Mouse (Mus musculus) forebrain, embryonic 10.5 days (tissue): ENCODE measurements around the gene Gpr35. TPM values are rescaled to one million over a fixed set of nuclear protein-coding genes. Genes with fewer than 3 reads are reported as not detected.

Experiments used
- DNase-seq: peaks from one replicate; pipeline ENCODE4 v3.0.0-alpha.2; 2017; ENCODE audit warnings: low spot score; ENCODE audit errors: extremely low spot score
- H3K27ac ChIP-seq: fragments of 300-500 bp; sonication (generic); 2 replicates; pipeline ENCODE4 v1.5.1; 2016; ENCODE audit warnings: mild to moderate bottlenecking
- H3K27me3 ChIP-seq: fragments of 300-500 bp; sonication (generic); 2 replicates; pipeline ENCODE4 v1.6.1; 2016; ENCODE audit warnings: mild to moderate bottlenecking; ENCODE audit not compliant: poor library complexity, severe bottlenecking
- H3K36me3 ChIP-seq: fragments of 300-500 bp; sonication (generic); replicated peaks from 2 replicates; pipeline ENCODE4 v1.6.1; 2016; ENCODE audit warnings: mild to moderate bottlenecking, moderate library complexity
- H3K4me1 ChIP-seq: fragments of 300-500 bp; sonication (generic); 2 replicates; pipeline ENCODE4 v1.6.1; 2016
- H3K4me3 ChIP-seq: fragments of 300-500 bp; sonication (generic); 2 replicates; pipeline ENCODE4 v1.5.1; 2016; ENCODE audit warnings: mild to moderate bottlenecking, moderate library complexity
- H3K9me3 ChIP-seq: fragments of 300-500 bp; sonication (generic); 2 replicates; pipeline ENCODE4 v1.6.1; 2016; ENCODE audit warnings: mild to moderate bottlenecking, moderate library complexity
- WGBS: fragments of 180-500 bp; shearing (Covaris S2); methylation state at CpG from one replicate; pipeline ENCODE4 v1.1.7; 2016; 5-methylcytosine and 5-hydroxymethylcytosine counted together
- polyA plus RNA-seq: library from polyadenylated mRNA; unstranded; fragments of >200 nt; fragmentation: Nextera tagmentation; extraction: Ambion mirVana; gene quantifications from 2 replicates; pipeline ENCODE4 v1.2.1, GENCODE M21; 2016

Gpr35 gene
- polyA plus RNA-seq, 1 experiment from 2014 or later, result 0.14 TPM

- H3K27me3 ChIP-seq, result no peaks in the 10 kb centered on the region
- H3K4me1 ChIP-seq, result no peaks in the 10 kb centered on the region
- H3K36me3 ChIP-seq, result no peaks in the 10 kb centered on the region
- H3K9me3 ChIP-seq, result no peaks in the 10 kb centered on the region
- no peak for DNase-seq
- WGBS, result 82% methylated on average over 4 of the region's 4 CpGs
- H3K27ac ChIP-seq, result no peak overlapping the region
- H3K4me3 ChIP-seq, result no peak overlapping the region
Measured at GRCm38 (mm10) chr1:93009196-93009595, 58.5 kb downstream of the Gpr35 start.

DNA sequence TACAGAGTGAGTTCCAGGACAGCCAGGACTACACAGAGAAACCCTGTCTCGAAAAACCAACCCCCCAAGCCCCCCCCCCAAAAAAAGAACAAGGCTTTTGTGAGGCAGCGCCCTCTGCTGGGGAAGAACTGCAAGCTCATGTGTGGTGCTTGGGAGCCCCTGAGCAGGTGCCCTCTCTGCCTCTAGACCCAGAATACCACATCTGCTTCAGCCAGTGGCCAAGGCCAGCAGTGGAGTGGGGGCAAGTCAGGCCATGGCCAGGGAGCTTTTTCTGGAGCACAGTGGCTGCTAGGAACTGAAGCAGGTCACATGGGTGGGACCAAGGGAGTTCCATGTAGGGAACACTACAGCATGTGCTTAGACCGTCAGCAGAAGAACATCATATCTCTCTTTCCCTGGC, 60.1 kb downstream of the Gpr35 start:
- WGBS, result 39% methylated on average over 3 of the region's 3 CpGs
- H3K36me3 ChIP-seq, result no peaks in the 10 kb centered on the region
- peak; percentile 31 for DNase-seq

DNA sequence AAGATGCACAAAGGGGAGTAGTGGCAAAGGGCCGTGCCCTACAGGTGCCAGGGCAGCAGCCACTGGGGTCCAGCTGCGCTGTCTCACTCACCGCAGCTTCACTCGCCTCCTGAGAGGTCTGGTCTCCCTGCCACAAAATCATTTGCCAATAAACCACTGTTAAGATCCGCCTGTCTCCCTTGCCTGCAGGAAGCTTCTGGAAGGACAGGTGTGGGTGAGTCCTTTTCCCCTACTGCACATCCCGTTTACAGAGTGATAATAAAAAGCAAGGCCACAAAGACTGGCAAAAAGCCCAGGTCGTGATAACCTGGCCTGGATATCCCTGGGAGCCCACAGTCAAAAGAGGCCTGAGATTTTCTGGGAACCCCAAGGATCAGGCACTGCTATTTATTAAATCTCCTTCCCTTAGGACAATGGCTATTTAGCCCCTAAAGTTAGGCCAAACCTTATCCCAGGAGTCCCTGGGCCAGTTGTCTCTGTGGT, 61.5 kb downstream of the Gpr35 start:
- no peaks in the 10 kb centered on the region for H3K9me3 ChIP-seq
- H3K4me1 ChIP-seq, result no peaks in the 10 kb centered on the region
- no peak for DNase-seq
- 87% methylated on average over 7 of the region's 7 CpGs for WGBS
- H3K4me3 ChIP-seq, result no peak overlapping the region
- H3K27me3 ChIP-seq, result no peaks in the 10 kb centered on the region
- no peak overlapping the region for H3K27ac ChIP-seq
- peaks cover 4% of the 10 kb centered on the region; the same call in 1 of the 2 replicates for H3K36me3 ChIP-seq

More for the DNA sequence above, 60.1 kb downstream of the Gpr35 start:
- no peak overlapping the region for H3K4me3 ChIP-seq
- no peak overlapping the region for H3K27ac ChIP-seq
- no peaks in the 10 kb centered on the region for H3K27me3 ChIP-seq
- no peaks in the 10 kb centered on the region for H3K9me3 ChIP-seq
- H3K4me1 ChIP-seq, result no peaks in the 10 kb centered on the region

DNA sequence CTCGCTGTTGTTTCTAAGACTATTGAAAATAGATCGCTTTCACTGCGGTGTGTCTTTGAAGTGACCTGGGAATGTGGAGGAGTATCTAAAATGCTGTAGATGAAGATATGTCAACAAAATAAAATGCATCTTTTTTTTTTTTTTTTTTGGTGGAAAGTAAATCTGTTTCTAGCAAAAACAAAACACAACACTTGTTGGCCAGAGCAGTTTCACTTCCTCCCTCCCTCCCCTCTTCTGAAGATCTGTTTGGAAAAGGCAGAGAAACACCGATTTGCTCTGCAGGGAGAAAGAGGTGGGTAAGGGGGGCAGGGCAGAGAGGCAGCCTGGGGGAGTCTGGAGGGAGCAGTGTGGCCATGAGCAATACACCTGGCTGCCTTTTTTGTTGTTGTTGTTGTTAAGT, 62.7 kb downstream of the Gpr35 start:
- no peaks in the 10 kb centered on the region for H3K4me1 ChIP-seq
- peaks cover 16% of the 10 kb centered on the region; the same call in 1 of the 2 replicates for H3K36me3 ChIP-seq
- H3K4me3 ChIP-seq, result no peak overlapping the region
- H3K9me3 ChIP-seq, result no peaks in the 10 kb centered on the region
- WGBS, result 89% methylated on average over 4 of the region's 4 CpGs
- no peaks in the 10 kb centered on the region for H3K27me3 ChIP-seq
- H3K27ac ChIP-seq, result no peak overlapping the region
- no peak for DNase-seq

DNA sequence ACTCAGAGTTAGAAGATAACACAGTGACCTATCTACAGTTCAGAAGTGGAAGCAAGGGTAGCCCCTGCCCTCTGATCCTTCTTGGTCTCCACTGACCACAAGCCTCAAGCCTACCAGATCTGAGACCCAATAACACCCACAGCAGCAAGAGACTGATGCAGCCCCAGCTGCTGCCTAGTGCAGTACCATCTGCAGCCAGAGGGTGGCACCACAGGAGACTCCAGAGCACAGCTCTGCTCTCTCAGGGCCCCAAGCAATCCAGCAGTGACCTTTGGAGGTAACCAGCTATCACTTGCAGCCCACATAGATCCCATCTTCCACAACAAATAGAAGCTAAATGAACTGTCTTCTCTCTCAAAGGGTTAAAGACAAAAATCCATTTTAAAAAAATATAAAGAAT, 63.8 kb downstream of the Gpr35 start:
- Histone ChIP-seq H3K27ac (no peak overlapping the region), H3K4me1 (no peaks in the 10 kb centered on the region), H3K27me3 (no peaks in the 10 kb centered on the region), H3K9me3 (no peaks in the 10 kb centered on the region), H3K36me3 (peaks cover 27% of the 10 kb centered on the region), H3K4me3 (no peak overlapping the region)
- peak; percentile 65 for DNase-seq

GRCm38 (mm10) chr1:93015136-93015535, 64.5 kb downstream of the Gpr35 start:
- DNase-seq, result no peak
- H3K9me3 ChIP-seq, result no peaks in the 10 kb centered on the region
- no peak overlapping the region for H3K27ac ChIP-seq
- WGBS, result 77% methylated on average over 2 of the region's 2 CpGs
- H3K27me3 ChIP-seq, result no peaks in the 10 kb centered on the region
- H3K36me3 ChIP-seq, result peaks cover 34% of the 10 kb centered on the region
- no peak overlapping the region for H3K4me3 ChIP-seq
- no peaks in the 10 kb centered on the region for H3K4me1 ChIP-seq

- Histone ChIP-seq H3K27me3 (no peaks in the 10 kb centered on the region), H3K4me3 (no peak overlapping the region), H3K27ac (no peak overlapping the region), H3K9me3 (no peaks in the 10 kb centered on the region), H3K4me1 (no peaks in the 10 kb centered on the region), H3K36me3 (peaks cover 69% of the 10 kb centered on the region)
- DNase-seq, result no peak
- 90% methylated on average over 10 of the region's 10 CpGs for WGBS
Measured at GRCm38 (mm10) chr1:93018716-93019115, 68.1 kb downstream of the Gpr35 start.

GRCm38 (mm10) chr1:93020602-93021001, 69.9 kb downstream of the Gpr35 start:
- DNase-seq, result no peak
- Histone ChIP-seq H3K4me1 (no peaks in the 10 kb centered on the region), H3K27me3 (no peaks in the 10 kb centered on the region), H3K4me3 (no peak overlapping the region), H3K36me3 (peaks cover 88% of the 10 kb centered on the region), H3K27ac (no peak overlapping the region), H3K9me3 (no peaks in the 10 kb centered on the region)
- WGBS, result 88% methylated on average over 4 of the region's 4 CpGs

- no peak overlapping the region for H3K27ac ChIP-seq
- H3K4me3 ChIP-seq, result no peak overlapping the region
- no peaks in the 10 kb centered on the region for H3K27me3 ChIP-seq
- no peaks in the 10 kb centered on the region for H3K9me3 ChIP-seq
- no peak for DNase-seq
- no peaks in the 10 kb centered on the region for H3K4me1 ChIP-seq
- WGBS, result 88% methylated on average over 8 of the region's 8 CpGs
- peaks cover 86% of the 10 kb centered on the region for H3K36me3 ChIP-seq
Measured at GRCm38 (mm10) chr1:93026600-93026999, 75.9 kb downstream of the Gpr35 start.

DNA sequence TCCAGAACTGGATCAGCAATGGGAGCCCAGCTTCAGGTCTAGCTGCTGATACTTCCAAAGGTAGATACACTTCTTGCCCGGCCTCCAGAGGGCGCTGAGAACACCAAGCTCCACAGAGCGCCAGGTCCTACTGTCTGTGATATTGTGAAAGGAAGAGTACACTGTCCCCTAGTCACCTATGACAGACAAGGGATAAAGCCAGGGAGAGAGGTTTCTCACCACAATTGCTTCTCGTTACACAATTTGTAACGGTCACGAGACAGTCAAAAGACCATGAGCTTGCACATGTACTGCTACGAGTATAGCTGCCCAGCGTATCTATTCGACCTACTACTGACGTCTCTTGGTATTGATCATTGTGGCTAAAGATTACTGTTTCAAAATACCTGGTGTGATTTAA, 78.7 kb downstream of the Gpr35 start:
- no peak for DNase-seq
- H3K9me3 ChIP-seq, result no peaks in the 10 kb centered on the region
- H3K27me3 ChIP-seq, result no peaks in the 10 kb centered on the region
- no peak overlapping the region for H3K27ac ChIP-seq
- H3K4me3 ChIP-seq, result no peak overlapping the region
- WGBS, result 95% methylated on average over 10 of the region's 10 CpGs
- peaks cover under 1% of the 10 kb centered on the region; the same call in 1 of the 2 replicates for H3K4me1 ChIP-seq
- H3K36me3 ChIP-seq, result peaks cover 82% of the 10 kb centered on the region

- Histone ChIP-seq H3K27me3 (no peaks in the 10 kb centered on the region), H3K4me3 (no peak overlapping the region), H3K4me1 (peaks cover 6% of the 10 kb centered on the region; the same call in 1 of the 2 replicates), H3K36me3 (peaks cover 82% of the 10 kb centered on the region), H3K9me3 (no peaks in the 10 kb centered on the region), H3K27ac (no peak overlapping the region)
- DNase-seq, result no peak
- 81% methylated on average over 2 of the region's 2 CpGs for whole genome bisulfite sequencing
Measured at GRCm38 (mm10) chr1:93030060-93030459, 79.4 kb downstream of the Gpr35 start.

GRCm38 (mm10) chr1:93031199-93031598, 80.5 kb downstream of the Gpr35 start:
- no peaks in the 10 kb centered on the region for H3K27me3 ChIP-seq
- WGBS, result 91% methylated on average over 3 of the region's 3 CpGs

DNA sequence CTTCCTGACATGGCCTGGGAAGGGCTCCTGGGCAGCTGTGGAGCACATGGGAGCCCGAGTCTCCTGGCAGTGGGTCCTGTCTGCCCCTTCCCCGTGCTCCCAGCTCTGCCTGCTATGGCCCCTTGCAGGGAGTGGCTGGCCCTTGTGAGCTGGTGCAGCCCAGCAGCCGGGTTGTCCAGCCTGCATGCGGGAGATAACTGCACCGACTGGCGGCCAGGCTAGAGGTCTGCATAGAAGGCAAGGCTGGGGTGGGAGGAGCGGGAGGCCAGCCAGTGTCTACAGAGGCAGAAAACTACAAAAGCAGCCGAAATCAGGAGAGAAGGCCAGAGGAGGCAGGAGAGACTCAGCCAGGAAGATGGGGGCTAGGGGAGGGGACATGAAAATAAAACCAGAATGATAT, 83.3 kb downstream of the Gpr35 start:
- peaks cover 6% of the 10 kb centered on the region; the same call in 1 of the 2 replicates for H3K4me1 ChIP-seq
- H3K36me3 ChIP-seq, result peaks cover 83% of the 10 kb centered on the region
- DNase-seq, result peak; percentile 30
- no peak overlapping the region for H3K4me3 ChIP-seq
- WGBS, result 76% methylated on average over 8 of the region's 8 CpGs
- peak overlapping the region; percentile 44 for H3K27ac ChIP-seq
- no peaks in the 10 kb centered on the region for H3K27me3 ChIP-seq
- H3K9me3 ChIP-seq, result peaks cover 8% of the 10 kb centered on the region; the same call in 1 of the 2 replicates

More at GRCm38 (mm10) chr1:93031199-93031598, 80.5 kb downstream of the Gpr35 start:
- DNase-seq, result no peak
- Histone ChIP-seq H3K9me3 (no peaks in the 10 kb centered on the region), H3K4me3 (no peak overlapping the region), H3K27ac (no peak overlapping the region), H3K4me1 (peaks cover 6% of the 10 kb centered on the region; the same call in 1 of the 2 replicates), H3K36me3 (peaks cover 81% of the 10 kb centered on the region)

GRCm38 (mm10) chr1:93035981-93036380, 85.3 kb downstream of the Gpr35 start:
- no peaks in the 10 kb centered on the region for H3K27me3 ChIP-seq
- peaks cover 6% of the 10 kb centered on the region; the same call in 1 of the 2 replicates for H3K4me1 ChIP-seq
- H3K4me3 ChIP-seq, result no peak overlapping the region
- peaks cover 8% of the 10 kb centered on the region; the same call in 1 of the 2 replicates for H3K9me3 ChIP-seq
- 79% methylated on average over 4 of the region's 4 CpGs for WGBS
- DNase-seq, result no peak
- peak overlapping the region; percentile 0; the same call in 1 of the 2 replicates for H3K27ac ChIP-seq
- H3K36me3 ChIP-seq, result peaks cover 91% of the 10 kb centered on the region
